Mouse (Mus musculus): Measurements from ENCODE around the gene Ankfn1. TPM values are rescaled to one million over a fixed set of nuclear protein-coding genes. Genes with fewer than 3 reads are reported as not detected.

Gene Ankfn1
- polyA plus RNA-seq, 1 experiment from 2014 or later: not detected

GRCm38 (mm10) chr11:89370373-89370772, 407.1 kb downstream of the Ankfn1 start:
- POLR2A ChIA-PET: no interaction called here
- CTCF ChIA-PET: no interaction called here
- no peaks in the 10 kb centered on the region for H3K27me3 ChIP-seq
- in situ Hi-C loops (cut with MboI; ENCODE audit: low pct_unique_long_range_greater_than_20kb): no loop called here
- ATAC-seq (no peak), DNase-seq (ENCODE audit: low read depth, low spot score) (no peak)
- no peak for TF ChIP-seq CTCF (IDR thresholded peaks at IDR 0.05)

- in situ Hi-C loops (cut with MboI; ENCODE audit: low pct_unique_long_range_greater_than_20kb): no loop called here
- no peak for DNase-seq (ENCODE audit: low read depth, low spot score)
- CTCF ChIA-PET: interaction anchor here (1.5 kb wide), 1 partner anchor 11 kb away, joined by 4 read pairs; no protein-coding TSS in a partner anchor
- no peaks in the 10 kb centered on the region for H3K27me3 ChIP-seq
- POLR2A ChIA-PET: interaction anchor here (0.6 kb wide), 1 partner anchor 11 kb away, joined by 3 read pairs; no protein-coding TSS in a partner anchor
- ATAC-seq: no peak
- TF ChIP-seq CTCF (IDR thresholded peaks at IDR 0.05): no peak
Measured at GRCm38 (mm10) chr11:89363981-89364380, 413.5 kb downstream of the Ankfn1 start.

DNA sequence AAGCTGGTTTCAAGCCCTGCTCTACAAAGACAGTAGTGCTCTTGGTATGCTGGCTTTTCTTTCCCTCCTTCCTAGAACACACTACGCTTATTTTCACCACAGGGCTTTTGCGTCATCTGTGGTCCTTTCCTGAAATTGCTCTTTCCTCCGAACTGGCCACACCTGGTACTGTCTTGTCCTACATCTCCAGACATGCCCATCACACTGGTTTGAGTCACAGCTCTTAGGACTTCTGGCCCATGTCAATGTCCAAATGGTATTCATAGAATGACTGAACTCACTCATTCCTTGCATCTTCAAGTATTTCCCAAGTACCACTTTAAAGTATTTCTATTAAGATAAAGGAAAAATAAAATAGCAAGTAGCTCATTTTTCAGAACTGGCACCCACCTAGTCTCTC, 416.6 kb downstream of the Ankfn1 start:
- H3K27me3 ChIP-seq: no peaks in the 10 kb centered on the region
- DNase-seq (ENCODE audit: low read depth, low spot score) (no peak), ATAC-seq (no peak)
- ChIA-PET POLR2A (no interaction called here), CTCF (interaction anchor here (1.3 kb wide), 1 partner anchor 11 kb away, joined by 3 read pairs; no protein-coding TSS in a partner anchor)
- in situ Hi-C loops (cut with MboI; ENCODE audit: low pct_unique_long_range_greater_than_20kb): no loop called here
- no peak for TF ChIP-seq CTCF (IDR thresholded peaks at IDR 0.05)

GRCm38 (mm10) chr11:89358546-89358945, 418.9 kb downstream of the Ankfn1 start:
- POLR2A ChIA-PET: no interaction called here

DNA sequence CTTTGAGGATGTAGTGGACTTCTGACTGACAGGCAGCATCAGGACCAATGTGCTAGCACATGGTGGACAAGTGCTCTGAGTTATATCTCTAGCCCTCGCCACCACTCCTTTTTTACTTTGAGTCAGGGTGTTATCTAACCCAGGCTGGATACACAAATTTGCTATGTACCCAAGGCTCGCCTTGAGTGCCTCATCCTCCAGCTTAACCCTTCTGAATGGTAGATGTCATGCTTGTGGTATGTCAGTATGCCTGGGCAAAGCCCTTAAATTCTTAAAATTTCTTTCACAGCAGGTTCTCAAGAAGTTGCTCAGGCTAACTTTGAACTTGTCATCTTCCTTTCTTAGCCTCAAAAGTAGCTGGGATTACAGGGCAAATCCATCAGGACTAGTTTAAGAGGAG, 421.0 kb downstream of the Ankfn1 start:
- POLR2A ChIA-PET: no interaction called here
- in situ Hi-C loops (cut with MboI; ENCODE audit: low pct_unique_long_range_greater_than_20kb): no loop called here
- ATAC-seq: no peak
- no peak for DNase-seq (ENCODE audit: low read depth, low spot score)
- CTCF ChIA-PET: no interaction called here
- TF ChIP-seq CTCF (IDR thresholded peaks at IDR 0.05): no peak
- H3K27me3 ChIP-seq: no peaks in the 10 kb centered on the region

More at GRCm38 (mm10) chr11:89358546-89358945, 418.9 kb downstream of the Ankfn1 start:
- ATAC-seq (no peak), DNase-seq (ENCODE audit: low read depth, low spot score) (no peak)
- CTCF ChIA-PET: no interaction called here
- H3K27me3 ChIP-seq: no peaks in the 10 kb centered on the region
- in situ Hi-C loops (cut with MboI; ENCODE audit: low pct_unique_long_range_greater_than_20kb): no loop called here
- no peak for TF ChIP-seq CTCF (IDR thresholded peaks at IDR 0.05)

GRCm38 (mm10) chr11:89356018-89356417, 421.4 kb downstream of the Ankfn1 start:
- ChIA-PET POLR2A (no interaction called here), CTCF (no interaction called here)
- no peak for TF ChIP-seq CTCF (IDR thresholded peaks at IDR 0.05)
- no peak for ATAC-seq
- no peak for DNase-seq (ENCODE audit: low read depth, low spot score)
- no peaks in the 10 kb centered on the region for H3K27me3 ChIP-seq
- in situ Hi-C loops (cut with MboI; ENCODE audit: low pct_unique_long_range_greater_than_20kb): no loop called here

- POLR2A ChIA-PET: no interaction called here
- CTCF ChIA-PET: no interaction called here
- no peak for TF ChIP-seq CTCF (IDR thresholded peaks at IDR 0.05)
- in situ Hi-C loops (cut with MboI; ENCODE audit: low pct_unique_long_range_greater_than_20kb): no loop called here
- ATAC-seq: no peak
- H3K27me3 ChIP-seq: no peaks in the 10 kb centered on the region
- DNase-seq (ENCODE audit: low read depth, low spot score): no peak
Measured at GRCm38 (mm10) chr11:89340238-89340637, 437.2 kb downstream of the Ankfn1 start.

Other genes with a start within 250 kb of the Ankfn1 start
- 4.6 TPM for gene Pctp, start 225.2 kb upstream of the Ankfn1 start, polyA plus RNA-seq (2021)